Mouse (Mus musculus): ENCODE data around the gene Rnf157. TPM values are rescaled to one million over a fixed set of nuclear protein-coding genes. Genes with fewer than 3 reads are reported as not detected.

Gene Rnf157
- polyA plus RNA-seq, 2 experiments = 17.3 to 20.1 TPM

GRCm38 (mm10) chr11:116318719-116319659 is 93.8 kb downstream of the Rnf157 start:
- ATAC-seq (ENCODE audit: low FRiP score, low read depth) (peak; percentile 84), DNase-seq (ENCODE audit: low spot score) (peak; percentile 80)
- TF ChIP-seq POLR2A (IDR thresholded peaks at IDR 0.05; ENCODE audit: borderline replicate concordance, extremely low read depth, insufficient read depth, insufficient read length) = no peak
- peak overlapping the region; percentile 74 for H3K9ac ChIP-seq (ENCODE audit: low read depth, low read length, severe bottlenecking)
- H3K36me3 ChIP-seq (ENCODE audit: control insufficient read depth, insufficient read depth, low read length) = no peaks in the 10 kb centered on the region
- 3% methylated on average over 37 of the region's 41 CpGs for WGBS
- peak overlapping the region; percentile 99 for H3K4me2 ChIP-seq (replicated peaks; ENCODE audit: low read depth, low read length, severe bottlenecking)
- H3K4me3 ChIP-seq (replicated peaks; ENCODE audit: low read length) = peak overlapping the region; percentile 46
- H3K27me3 ChIP-seq (ENCODE audit: control insufficient read depth, insufficient read depth, low read length) = no peaks in the 10 kb centered on the region
- H3K27ac ChIP-seq (replicated peaks; ENCODE audit: low read depth, low read length) = no peak overlapping the region
- H3K4me1 ChIP-seq (ENCODE audit: control insufficient read depth, insufficient read depth, low read length) = peaks cover 3% of the 10 kb centered on the region
- H3K9me3 ChIP-seq (ENCODE audit: control insufficient read depth, low read length) = no peaks in the 10 kb centered on the region

GRCm38 (mm10) chr11:116312359-116312758 is 100.5 kb downstream of the Rnf157 start:
- no peak overlapping the region for H3K9ac ChIP-seq (ENCODE audit: low read depth, low read length, severe bottlenecking)

GRCm38 (mm10) chr11:116311169-116311568 is 101.7 kb downstream of the Rnf157 start:
- Histone ChIP-seq H3K9me3 (ENCODE audit: control insufficient read depth, low read length) (no peaks in the 10 kb centered on the region), H3K27ac (replicated peaks; ENCODE audit: low read depth, low read length) (no peak overlapping the region), H3K36me3 (ENCODE audit: control insufficient read depth, insufficient read depth, low read length) (no peaks in the 10 kb centered on the region), H3K27me3 (ENCODE audit: control insufficient read depth, insufficient read depth, low read length) (no peaks in the 10 kb centered on the region), H3K4me2 (replicated peaks; ENCODE audit: low read depth, low read length, severe bottlenecking) (no peak overlapping the region), H3K9ac (ENCODE audit: low read depth, low read length, severe bottlenecking) (no peak overlapping the region), H3K4me3 (replicated peaks; ENCODE audit: low read length) (no peak overlapping the region), H3K4me1 (ENCODE audit: control insufficient read depth, insufficient read depth, low read length) (0 out of 2 replicates have a peak, but pooled peaks cover 4% of the 10 kb centered on the region)
- WGBS = 32% methylated on average over 8 of the region's 8 CpGs
- peak; percentile 58 for DNase-seq (ENCODE audit: low spot score)
- no peak for ATAC-seq (ENCODE audit: low FRiP score, low read depth)
- TF ChIP-seq POLR2A (IDR thresholded peaks at IDR 0.05; ENCODE audit: borderline replicate concordance, extremely low read depth, insufficient read depth, insufficient read length) = no peak

More at GRCm38 (mm10) chr11:116312359-116312758, 100.5 kb downstream of the Rnf157 start:
- Histone ChIP-seq H3K27ac (replicated peaks; ENCODE audit: low read depth, low read length) (no peak overlapping the region), H3K4me3 (replicated peaks; ENCODE audit: low read length) (no peak overlapping the region), H3K27me3 (ENCODE audit: control insufficient read depth, insufficient read depth, low read length) (no peaks in the 10 kb centered on the region), H3K4me2 (replicated peaks; ENCODE audit: low read depth, low read length, severe bottlenecking) (no peak overlapping the region), H3K36me3 (ENCODE audit: control insufficient read depth, insufficient read depth, low read length) (no peaks in the 10 kb centered on the region), H3K4me1 (ENCODE audit: control insufficient read depth, insufficient read depth, low read length) (no peaks in the 10 kb centered on the region), H3K9me3 (ENCODE audit: control insufficient read depth, low read length) (no peaks in the 10 kb centered on the region)
- ATAC-seq (ENCODE audit: low FRiP score, low read depth) = peak; percentile 73; the same call in 1 of the 2 replicates
- no peak for TF ChIP-seq POLR2A (IDR thresholded peaks at IDR 0.05; ENCODE audit: borderline replicate concordance, extremely low read depth, insufficient read depth, insufficient read length)
- WGBS = 56% methylated on average over 8 of the region's 8 CpGs
- peak; percentile 69 for DNase-seq (ENCODE audit: low spot score)

- ATAC-seq (ENCODE audit: low FRiP score, low read depth) = no peak
- H3K27ac ChIP-seq (replicated peaks; ENCODE audit: low read depth, low read length) = no peak overlapping the region
- DNase-seq (ENCODE audit: low spot score) = no peak
- no peak overlapping the region for H3K9ac ChIP-seq (ENCODE audit: low read depth, low read length, severe bottlenecking)
- H3K9me3 ChIP-seq (ENCODE audit: control insufficient read depth, low read length) = no peaks in the 10 kb centered on the region
- TF ChIP-seq POLR2A (IDR thresholded peaks at IDR 0.05; ENCODE audit: borderline replicate concordance, extremely low read depth, insufficient read depth, insufficient read length) = no peak
- WGBS = 82% methylated on average over 3 of the region's 3 CpGs
- peaks cover 10% of the 10 kb centered on the region for H3K4me1 ChIP-seq (ENCODE audit: control insufficient read depth, insufficient read depth, low read length)
- no peaks in the 10 kb centered on the region for H3K27me3 ChIP-seq (ENCODE audit: control insufficient read depth, insufficient read depth, low read length)
- H3K4me2 ChIP-seq (replicated peaks; ENCODE audit: low read depth, low read length, severe bottlenecking) = no peak overlapping the region
- H3K36me3 ChIP-seq (ENCODE audit: control insufficient read depth, insufficient read depth, low read length) = peaks cover 6% of the 10 kb centered on the region
- no peak overlapping the region for H3K4me3 ChIP-seq (replicated peaks; ENCODE audit: low read length)
These were observed 103.2 kb downstream of the Rnf157 start for GRCm38 (mm10) chr11:116309601-116310000.

GRCm38 (mm10) chr11:116307762-116308531 is 104.9 kb downstream of the Rnf157 start:
- Histone ChIP-seq H3K9ac (ENCODE audit: low read depth, low read length, severe bottlenecking) (no peak overlapping the region), H3K9me3 (ENCODE audit: control insufficient read depth, low read length) (no peaks in the 10 kb centered on the region), H3K27ac (replicated peaks; ENCODE audit: low read depth, low read length) (no peak overlapping the region), H3K36me3 (ENCODE audit: control insufficient read depth, insufficient read depth, low read length) (peaks cover 21% of the 10 kb centered on the region), H3K4me3 (replicated peaks; ENCODE audit: low read length) (no peak overlapping the region), H3K4me2 (replicated peaks; ENCODE audit: low read depth, low read length, severe bottlenecking) (no peak overlapping the region), H3K27me3 (ENCODE audit: control insufficient read depth, insufficient read depth, low read length) (no peaks in the 10 kb centered on the region), H3K4me1 (ENCODE audit: control insufficient read depth, insufficient read depth, low read length) (peaks cover 10% of the 10 kb centered on the region)
- WGBS = 88% methylated on average over 12 of the region's 12 CpGs
- ATAC-seq (ENCODE audit: low FRiP score, low read depth) = no peak
- no peak for DNase-seq (ENCODE audit: low spot score)
- TF ChIP-seq POLR2A (IDR thresholded peaks at IDR 0.05; ENCODE audit: borderline replicate concordance, extremely low read depth, insufficient read depth, insufficient read length) = no peak
